Mouse (Mus musculus) midbrain, postnatal 0 days (tissue): ENCODE measurements around the gene Rab3a. TPM values are rescaled to one million over a fixed set of nuclear protein-coding genes. Genes with fewer than 3 reads are reported as not detected.

Source experiments
- ATAC-seq: fragments of 200-750 bp; cut with Nextera tagmentation; 2 replicates; pipeline ENCODE4 v1.8.0; 2017; ENCODE audit warnings: moderate number of reproducible peaks, mild to moderate bottlenecking, moderate TSS enrichment, moderate library complexity; ENCODE audit not compliant: low FRiP score
- DNase-seq: peaks from one replicate; pipeline ENCODE4 v3.0.0-alpha.2; 2015; ENCODE audit warnings: low spot score
- H3K27ac ChIP-seq: fragments of 300-500 bp; sonication (generic); 2 replicates; pipeline ENCODE4 v1.5.1; 2014; ENCODE audit warnings: low read depth, mild to moderate bottlenecking, low read length, mixed read lengths
- H3K27me3 ChIP-seq: fragments of 300-500 bp; sonication (generic); 2 replicates; pipeline ENCODE4 v1.6.1; 2014; ENCODE audit warnings: low read length, control low read depth, mixed read lengths; ENCODE audit not compliant: insufficient read depth
- H3K36me3 ChIP-seq: fragments of 300-500 bp; sonication (generic); 2 replicates; pipeline ENCODE4 v1.6.1; 2014; ENCODE audit warnings: low read length, control low read depth, mixed read lengths; ENCODE audit not compliant: insufficient read depth
- H3K4me1 ChIP-seq: fragments of 300-500 bp; sonication (generic); 2 replicates; pipeline ENCODE4 v1.6.1; 2014; ENCODE audit warnings: mild to moderate bottlenecking, control low read depth, antibody characterized with exemption, low read length, mixed read lengths; ENCODE audit not compliant: insufficient read depth
- H3K4me2 ChIP-seq: fragments of 300-500 bp; sonication (generic); 2 replicates; pipeline ENCODE4 v1.6.1; 2014; ENCODE audit warnings: low read depth, mild to moderate bottlenecking, low read length, mixed read lengths; ENCODE audit not compliant: poor library complexity, severe bottlenecking
- H3K4me3 ChIP-seq: fragments of 300-500 bp; sonication (generic); 2 replicates; pipeline ENCODE4 v1.5.1; 2014; ENCODE audit warnings: low read depth, mild to moderate bottlenecking, low read length, moderate library complexity
- H3K9ac ChIP-seq: fragments of 300-500 bp; sonication (generic); replicated peaks from 2 replicates; pipeline ENCODE4 v1.6.1; 2014; ENCODE audit warnings: mild to moderate bottlenecking, low read length, moderate library complexity, mixed read lengths; ENCODE audit not compliant: poor library complexity, severe bottlenecking
- H3K9me3 ChIP-seq: fragments of 300-500 bp; sonication (generic); 2 replicates; pipeline ENCODE4 v1.6.1; 2016; ENCODE audit warnings: low read length, control low read depth
- CTCF ChIP-seq: IDR thresholded peaks from 2 replicates; pipeline ENCODE4 v1.5.1; 2016; ENCODE audit warnings: antibody characterized with exemption, mild to moderate bottlenecking
- WGBS: fragments of 180-500 bp; shearing (Covaris S2); extraction: QIAGEN DNeasy Blood & Tissue Kit; methylation state at CpG from one replicate; pipeline ENCODE4 v1.1.7; 2014; 5-methylcytosine and 5-hydroxymethylcytosine counted together
- polyA plus RNA-seq: library from polyadenylated mRNA; unstranded; fragments of >200 nt; fragmentation: Nextera tagmentation; extraction: Ambion mirVana; gene quantifications from 2 replicates; pipeline ENCODE4 v1.2.1, GENCODE M21; 2015
- total RNA-seq: library from RNA; depleted of rRNA; stranded (reverse); fragments of >200 nt; gene quantifications from 2 replicates; pipeline ENCODE4 v1.2.3, GENCODE M21; 2014

Rab3a gene
- total and polyA plus RNA-seq, 2 experiments from 2014 or later: 670 to 726 TPM

DNA sequence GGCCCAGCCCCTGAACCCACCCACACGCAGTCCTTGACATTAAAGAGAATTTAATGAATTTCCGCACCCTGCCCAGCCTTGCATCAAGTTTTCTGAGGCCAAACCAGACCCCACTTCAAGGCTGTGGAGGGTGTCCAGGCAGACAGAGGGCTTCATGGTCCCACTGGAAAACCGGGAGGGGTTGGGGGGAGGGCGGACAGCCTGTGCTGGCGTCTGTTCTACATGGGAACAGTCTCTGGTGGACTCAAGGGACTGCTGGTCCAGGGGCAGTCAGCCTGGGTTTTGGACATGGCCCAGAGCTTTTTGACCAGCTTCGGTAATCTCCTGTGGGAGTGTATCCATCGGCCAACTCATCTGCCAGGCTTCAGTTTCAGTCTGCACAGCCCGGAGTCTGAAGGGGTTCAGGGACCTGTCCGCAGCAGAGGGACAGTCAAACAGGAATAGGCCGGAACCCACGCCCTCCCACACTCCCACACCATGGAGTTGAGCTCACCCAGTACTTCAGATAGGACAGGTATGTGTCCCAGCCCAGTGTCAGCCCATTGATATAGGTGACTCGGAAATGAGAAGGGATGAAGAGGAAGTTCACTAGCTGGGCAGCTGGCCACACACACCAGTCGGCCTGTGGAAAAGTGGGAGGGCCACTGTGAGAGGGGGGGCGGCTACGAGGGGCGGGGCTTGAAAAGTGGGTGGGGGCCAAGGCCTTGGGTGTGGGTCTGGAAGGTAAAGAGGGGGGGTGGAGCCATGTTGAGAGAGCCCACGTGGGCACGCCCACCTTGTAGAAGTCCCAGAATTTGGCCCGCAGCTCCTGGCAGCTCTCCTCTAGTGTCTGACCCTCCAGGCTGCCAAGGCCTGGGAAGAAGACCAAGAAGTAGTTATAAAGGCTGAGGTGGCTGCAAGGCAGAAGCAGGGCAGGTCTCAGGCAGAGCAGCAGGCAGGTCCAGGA is 4.4 kb downstream of the Rab3a start:
- no peak overlapping the region for H3K4me3 ChIP-seq
- peaks cover 25% of the 10 kb centered on the region for H3K36me3 ChIP-seq
- no peak for TF ChIP-seq CTCF
- no peaks in the 10 kb centered on the region for H3K27me3 ChIP-seq
- H3K27ac ChIP-seq: no peak overlapping the region
- peaks cover 10% of the 10 kb centered on the region; the same call in 1 of the 2 replicates for H3K4me1 ChIP-seq
- 66% methylated on average over 19 of the region's 19 CpGs for WGBS
- no peaks in the 10 kb centered on the region for H3K9me3 ChIP-seq
- H3K9ac ChIP-seq: no peak overlapping the region
- ATAC-seq: no peak
- peak; percentile 73 for DNase-seq
- H3K4me2 ChIP-seq: no peak overlapping the region

DNA sequence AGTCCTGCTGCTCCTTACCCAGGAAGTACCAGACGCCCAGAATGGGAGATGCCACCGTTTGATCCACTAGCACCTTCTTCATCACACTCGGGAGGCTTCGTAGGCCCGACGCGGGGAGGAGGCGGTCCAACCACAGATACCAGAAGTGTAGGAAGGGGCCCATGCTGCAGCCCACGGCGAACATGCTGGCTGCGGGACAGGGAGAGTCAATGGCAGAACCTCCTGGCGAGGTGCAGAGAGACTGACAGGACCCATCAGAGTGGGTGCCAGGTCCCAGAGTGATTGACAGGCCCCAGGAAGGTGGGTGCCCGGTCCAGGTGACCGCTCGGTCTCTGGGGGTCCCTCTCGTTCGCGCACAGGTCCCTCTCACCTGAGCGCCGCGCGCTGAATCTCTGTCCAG is 5.9 kb downstream of the Rab3a start:
- no peak for ATAC-seq
- H3K27ac ChIP-seq: peak overlapping the region; percentile 71
- peaks cover 10% of the 10 kb centered on the region; the same call in 1 of the 2 replicates for H3K4me1 ChIP-seq
- no peaks in the 10 kb centered on the region for H3K9me3 ChIP-seq
- peak overlapping the region; percentile 66 for H3K4me3 ChIP-seq
- H3K9ac ChIP-seq: peak overlapping the region; percentile 73
- no peaks in the 10 kb centered on the region for H3K27me3 ChIP-seq
- H3K36me3 ChIP-seq: peaks cover 29% of the 10 kb centered on the region
- no peak for DNase-seq
- 2% methylated on average over 22 of the region's 22 CpGs for WGBS
- TF ChIP-seq CTCF: no peak
- H3K4me2 ChIP-seq: peak overlapping the region; percentile 98

DNA sequence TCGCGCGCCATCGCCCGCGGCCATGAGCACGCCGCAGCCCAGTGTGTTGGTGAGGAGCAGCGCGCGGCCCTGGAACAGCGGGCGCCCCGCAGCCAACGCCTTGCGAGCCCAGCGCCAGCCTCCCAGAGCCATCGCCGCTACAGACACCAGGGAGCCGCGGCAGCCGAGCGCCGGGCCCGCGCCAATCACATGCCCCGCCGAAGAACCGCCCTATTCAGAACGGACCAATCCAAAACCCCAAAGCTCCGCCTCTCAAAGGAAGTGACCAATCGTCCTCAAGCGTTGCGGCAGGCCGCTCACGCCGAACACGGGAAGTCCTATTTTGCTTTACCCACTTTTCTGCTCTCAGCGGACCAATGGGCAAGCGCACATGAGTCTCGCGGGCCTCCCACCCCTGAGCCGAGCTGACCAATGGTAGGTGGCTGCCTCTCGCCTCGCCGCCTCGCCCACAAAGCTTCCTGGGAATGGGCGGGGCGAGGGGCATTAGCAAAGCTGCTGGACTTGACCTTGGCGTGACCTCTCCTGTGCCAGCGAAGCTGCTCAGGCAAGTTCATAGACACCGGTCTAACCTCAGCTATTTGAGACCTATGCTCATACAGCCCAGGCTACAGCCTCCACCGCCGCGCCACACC is 6.4 kb downstream of the Rab3a start, which contains the start of gene Mpv17l2:
Gene Mpv17l2 (minus strand): TSS at position 172 of the 632 bp plus-strand sequence.
- Histone ChIP-seq H3K27me3 (0 out of 2 replicates have a peak, but pooled peaks cover 1% of the 10 kb centered on the region), H3K36me3 (peaks cover 29% of the 10 kb centered on the region), H3K9me3 (no peaks in the 10 kb centered on the region), H3K4me1 (peaks cover 9% of the 10 kb centered on the region; the same call in 1 of the 2 replicates), H3K9ac (peak within 1 kb of the TSS; percentile 73), H3K4me2 (peak within 1 kb of the TSS; percentile 98), H3K4me3 (peak within 1 kb of the TSS; percentile 66), H3K27ac (peak within 1 kb of the TSS; percentile 71)
- WGBS: under 1% methylated on average over 47 of the region's 55 CpGs
- DNase-seq (peak; percentile 99), ATAC-seq (peak; percentile 93)
- TF ChIP-seq CTCF: no peak

DNA sequence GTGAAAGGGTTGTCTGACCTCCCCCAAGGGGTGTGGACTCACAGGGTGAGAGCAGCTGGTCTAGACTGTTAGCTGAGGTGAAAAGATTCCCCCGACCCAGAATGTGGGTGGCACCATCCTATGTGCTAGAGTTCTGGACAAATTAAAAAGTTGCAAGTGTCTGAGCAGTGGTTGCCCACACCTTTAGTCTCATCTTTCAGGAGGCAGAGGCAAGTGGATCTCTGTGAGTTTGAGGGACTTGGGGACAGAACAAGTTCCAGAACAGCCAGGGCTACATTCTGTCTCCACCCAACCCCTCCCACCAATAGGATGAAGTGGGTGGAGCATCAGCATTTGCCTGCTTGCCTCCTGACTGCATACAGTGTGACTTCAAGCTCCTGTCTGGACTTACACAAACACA is 7.6 kb downstream of the Rab3a start:
- Histone ChIP-seq H3K4me2 (no peak overlapping the region), H3K4me3 (no peak overlapping the region), H3K4me1 (peaks cover 8% of the 10 kb centered on the region; the same call in 1 of the 2 replicates), H3K27ac (no peak overlapping the region), H3K9ac (no peak overlapping the region), H3K36me3 (peaks cover 18% of the 10 kb centered on the region), H3K27me3 (0 out of 2 replicates have a peak, but pooled peaks cover 4% of the 10 kb centered on the region), H3K9me3 (no peaks in the 10 kb centered on the region)
- 92% methylated on average over 1 of the region's 1 CpGs for WGBS
- DNase-seq (no peak), ATAC-seq (no peak)
- TF ChIP-seq CTCF: no peak

DNA sequence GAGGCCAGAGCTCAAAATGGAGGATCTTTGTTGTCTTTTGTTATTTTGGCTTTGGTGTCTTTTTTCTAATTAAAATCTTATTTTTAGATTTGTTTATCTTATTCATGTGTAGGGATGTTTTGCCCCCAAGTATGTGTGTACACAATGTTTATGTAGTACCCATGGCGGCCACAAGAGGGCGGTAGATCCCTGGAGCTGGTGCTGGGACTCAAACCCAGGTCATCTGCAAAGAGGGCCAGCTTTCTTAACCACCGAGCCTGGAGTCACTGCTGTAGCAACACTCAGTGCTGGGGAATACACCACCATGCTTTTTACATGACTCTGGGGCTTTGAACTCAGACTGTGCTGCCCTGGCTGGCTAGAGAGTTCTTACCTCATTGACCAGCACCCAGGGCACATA is 8.9 kb downstream of the Rab3a start:
- 9% methylated on average over 3 of the region's 3 CpGs for WGBS
- Histone ChIP-seq H3K36me3 (peaks cover 18% of the 10 kb centered on the region), H3K27me3 (0 out of 2 replicates have a peak, but pooled peaks cover 4% of the 10 kb centered on the region), H3K9me3 (no peaks in the 10 kb centered on the region), H3K4me1 (peaks cover 8% of the 10 kb centered on the region; the same call in 1 of the 2 replicates), H3K4me2 (no peak overlapping the region), H3K9ac (no peak overlapping the region), H3K27ac (no peak overlapping the region), H3K4me3 (no peak overlapping the region)
- TF ChIP-seq CTCF: peak; percentile 81
- ATAC-seq: no peak
- DNase-seq: peak; percentile 21
